Comparison of ENCODE assay signal across 7 mouse cellular contexts in genomic region chr6:48626464-48626863, GRCm38 (mm10). TPM values are rescaled to one million over a fixed set of nuclear protein-coding genes. Genes with fewer than 3 reads are reported as not detected.
A peak's percentile ranks its signal among the peaks of the same experiment; 100 is the strongest.
DNase-seq lines count a peak whose midpoint lies in the region; ATAC-seq and TF ChIP-seq lines count a peak whose summit lies in the region.

TSS of gene AI854703 (plus strand) at chr6:48626764.

- no peaks in the 10 kb centered on the region for H3K36me3 ChIP-seq in lung, embryonic 14.5 days (ENCODE audit: insufficient read depth)
- no peaks in the 10 kb centered on the region for H3K36me3 ChIP-seq in forebrain, embryonic 12.5 days (replicated peaks)
- no peaks in the 10 kb centered on the region for H3K36me3 ChIP-seq in neural tube, embryonic 14.5 days (ENCODE audit: control insufficient read depth, insufficient read depth, low read length)

- H3K9ac ChIP-seq in lung, embryonic 14.5 days, result peak within 1 kb of the TSS; percentile 49
- H3K9ac ChIP-seq in forebrain, embryonic 12.5 days, result peak within 1 kb of the TSS; percentile 48
- H3K9ac ChIP-seq in neural tube, embryonic 14.5 days (replicated peaks; ENCODE audit: low read depth, low read length), result peak within 1 kb of the TSS; percentile 55

- no peak within 1 kb of the TSS for H3K27ac ChIP-seq in lung, embryonic 14.5 days (ENCODE audit: low read depth)
- H3K27ac ChIP-seq in forebrain, embryonic 12.5 days, result no peak within 1 kb of the TSS
- H3K27ac ChIP-seq in neural tube, embryonic 14.5 days (ENCODE audit: low read depth, low read length), result no peak within 1 kb of the TSS

- no peaks in the 10 kb centered on the region for H3K9me3 ChIP-seq in lung, embryonic 14.5 days (ENCODE audit: low read depth, low read length)
- H3K9me3 ChIP-seq in forebrain, embryonic 12.5 days, result no peaks in the 10 kb centered on the region
- H3K9me3 ChIP-seq in neural tube, embryonic 14.5 days (ENCODE audit: control insufficient read depth, low read length), result no peaks in the 10 kb centered on the region

- no peak for TF ChIP-seq CTCF in lung, embryonic 14.5 days (IDR thresholded peaks at IDR 0.05; ENCODE audit: low read depth)

- DNase-seq in lung, embryonic 14.5 days, result no peak
- DNase-seq in lung, postnatal 14 days, result no peak
- no peak for DNase-seq in left cerebral cortex, adult 8-10 months (ENCODE audit: low spot score in 2 of 2)
- no peak for DNase-seq in thymus, postnatal 25 days

- H3K4me1 ChIP-seq in lung, embryonic 14.5 days (ENCODE audit: insufficient read depth), result 0 out of 2 replicates have a peak, but pooled peaks cover 3% of the 10 kb centered on the region
- H3K4me1 ChIP-seq in forebrain, embryonic 12.5 days, result peaks cover 23% of the 10 kb centered on the region
- peaks cover 4% of the 10 kb centered on the region; the same call in 1 of the 2 replicates for H3K4me1 ChIP-seq in neural tube, embryonic 14.5 days (ENCODE audit: control insufficient read depth, insufficient read depth, low read length)

- H3K4me2 ChIP-seq in lung, embryonic 14.5 days, result peak within 1 kb of the TSS; percentile 86
- peak within 1 kb of the TSS; percentile 66 for H3K4me2 ChIP-seq in forebrain, embryonic 12.5 days
- peak within 1 kb of the TSS; percentile 73 for H3K4me2 ChIP-seq in neural tube, embryonic 14.5 days (ENCODE audit: low read depth, low read length)

- peak within 1 kb of the TSS; percentile 48 for H3K4me3 ChIP-seq in lung, embryonic 14.5 days (ENCODE audit: low read depth, low read length)
- H3K4me3 ChIP-seq in forebrain, embryonic 12.5 days (replicated peaks), result peak within 1 kb of the TSS; percentile 44
- H3K4me3 ChIP-seq in neural tube, embryonic 14.5 days (ENCODE audit: low read depth, low read length), result peak within 1 kb of the TSS; percentile 48

- peaks cover 37% of the 10 kb centered on the region for H3K27me3 ChIP-seq in lung, embryonic 14.5 days (ENCODE audit: insufficient read depth, low read length)
- peaks cover 56% of the 10 kb centered on the region for H3K27me3 ChIP-seq in forebrain, embryonic 12.5 days
- 0 out of 2 replicates have a peak, but pooled peaks cover 7% of the 10 kb centered on the region for H3K27me3 ChIP-seq in neural tube, embryonic 14.5 days (ENCODE audit: control insufficient read depth, insufficient read depth, low read length)

- no peak for ATAC-seq in lung, embryonic 14.5 days (ENCODE audit: insufficient read depth)
- no peak for ATAC-seq in forebrain, embryonic 12.5 days (ENCODE audit: low FRiP score)
- ATAC-seq in neural tube, embryonic 14.5 days (ENCODE audit: low read depth), result no peak
- ATAC-seq in monocyte, adult 5-6 weeks (replicated peaks; ENCODE audit: insufficient number of reproducible peaks, low FRiP score, low TSS enrichment, poor library complexity, severe bottlenecking), result no peak

- 32% methylated on average over 8 of the region's 8 CpGs for WGBS in lung, embryonic 14.5 days
- 16% methylated on average over 8 of the region's 8 CpGs for WGBS in forebrain, embryonic 12.5 days
- WGBS in neural tube, embryonic 14.5 days, result 31% methylated on average over 8 of the region's 8 CpGs

RNA-seq across cellular contexts. Expression of gene AI854703, which starts in this region (rescaled TPM):
- 0.34 and 0.49 TPM in 2 replicates for polyA plus RNA-seq in lung, embryonic 14.5 days (2014; fragmentation: Nextera tagmentation; extraction: Ambion mirVana)
- 1.2 and 1.6 TPM in 2 replicates for polyA plus RNA-seq in forebrain, embryonic 12.5 days (2016; fragmentation: Nextera tagmentation; extraction: Ambion mirVana)
- 10 to 100 TPM; 15.2 to 16.7 (median 16.1) TPM for total RNA-seq in left cerebral cortex, adult 8-10 months (2022)
- 20.5 and 26.9 TPM in 2 replicates for polyA plus RNA-seq in neural tube, embryonic 14.5 days (2014; fragmentation: Nextera tagmentation; extraction: Ambion mirVana)
- 0.19 to 0.21 TPM in 2 of 3 replicates, not detected in the other for total RNA-seq in monocyte, adult 5-6 weeks (2017)

Comparison
In these comparisons a context has a peak if more than half of its experiments do, and no peak if none do; other contexts are left out.
1. RNA of gene AI854703 (total RNA-seq): 15.2 to 16.7 TPM in left cerebral cortex, adult 8-10 months; 0.19 to 0.21 TPM in monocyte, adult 5-6 weeks; every median in the first group is over 10 times any median in the second.
2. Peak in every context shown above with its lines, with median percentiles within 50 percentile points of each other: H3K4me2 ChIP-seq, H3K4me3 ChIP-seq and H3K9ac ChIP-seq.